In genomic region chr15:89239751-89240392, GRCm38 (mm10) we compare ENCODE assay signal across 13 mouse cellular contexts. TPM values are rescaled to one million over a fixed set of nuclear protein-coding genes. Genes with fewer than 3 reads are reported as not detected.
A peak's percentile ranks its signal among the peaks of the same experiment; 100 is the strongest.
DNase-seq lines count a peak whose midpoint lies in the region; ATAC-seq and TF ChIP-seq lines count a peak whose summit lies in the region.
"Had no signal": no experiment of that assay in that cellular context is flagged by ENCODE, and none has a peak within 500 bp of the region (broad histone marks: within the 10 kb centered on the region; RNA-seq: fewer than 3 reads in every experiment).

No protein-coding gene starts in this region.

- H3K4me3 ChIP-seq in gastrocnemius, adult 2 months, result no peak overlapping the region
- no peak overlapping the region for H3K4me3 ChIP-seq in lung, embryonic 14.5 days (ENCODE audit: low read depth, low read length)
- H3K4me3 ChIP-seq in heart, embryonic 14.5 days (ENCODE audit: control insufficient read depth in 1 of 2, insufficient read depth in 1 of 2, low read depth in 1 of 2, low read length in 2 of 2), result no peak overlapping the region
- H3K4me3 ChIP-seq in macrophage (ENCODE audit: inconsistent target), result no peak overlapping the region
- H3K4me3 ChIP-seq: embryonic facial prominence, embryonic 13.5 days; hindbrain, embryonic 13.5 days; midbrain, embryonic 15.5 days had no signal

- H3K9me3 ChIP-seq in lung, embryonic 14.5 days (ENCODE audit: low read depth, low read length), result no peaks in the 10 kb centered on the region
- no peaks in the 10 kb centered on the region for H3K9me3 ChIP-seq in heart, embryonic 14.5 days (ENCODE audit: control insufficient read depth, low read length)
- H3K9me3 ChIP-seq: embryonic facial prominence, embryonic 13.5 days; hindbrain, embryonic 13.5 days; midbrain, embryonic 15.5 days had no signal

- intact Hi-C loops in gastrocnemius, adult 2 months (cut with DNase I), result no loop called here

- H3K79me2 ChIP-seq in macrophage (ENCODE audit: inconsistent target), result no peaks in the 10 kb centered on the region

- no peak overlapping the region for H3K4me2 ChIP-seq in lung, embryonic 14.5 days
- H3K4me2 ChIP-seq in heart, embryonic 14.5 days (ENCODE audit: low read length), result no peak overlapping the region
- H3K4me2 ChIP-seq: embryonic facial prominence, embryonic 13.5 days; hindbrain, embryonic 13.5 days; midbrain, embryonic 15.5 days had no signal

- no peak for ATAC-seq in lung, embryonic 14.5 days (ENCODE audit: insufficient read depth)
- ATAC-seq in heart, embryonic 14.5 days (ENCODE audit: insufficient number of reproducible peaks, insufficient read depth, low FRiP score, low read depth), result no peak
- ATAC-seq in monocyte, adult 5-6 weeks (replicated peaks; ENCODE audit: insufficient number of reproducible peaks, low FRiP score, low TSS enrichment, poor library complexity, severe bottlenecking), result no peak
- ATAC-seq: midbrain, embryonic 15.5 days had no signal

- no peak overlapping the region for H3K9ac ChIP-seq in lung, embryonic 14.5 days
- peak overlapping the region; percentile 25; the same call in 1 of the 2 replicates for H3K9ac ChIP-seq in heart, embryonic 14.5 days (ENCODE audit: low read length)
- H3K9ac ChIP-seq: embryonic facial prominence, embryonic 13.5 days; hindbrain, embryonic 13.5 days; midbrain, embryonic 15.5 days had no signal

- no peaks in the 10 kb centered on the region for H3K4me1 ChIP-seq in lung, embryonic 14.5 days (ENCODE audit: insufficient read depth)
- peaks cover 4 to 5% of the 10 kb centered on the region in 2 experiments; a peak in 2 of 4 replicates for H3K4me1 ChIP-seq in heart, embryonic 14.5 days (ENCODE audit: control insufficient read depth in 2 of 2, insufficient read depth in 2 of 2, low read length in 2 of 2)
- H3K4me1 ChIP-seq: embryonic facial prominence, embryonic 13.5 days; midbrain, embryonic 15.5 days had no signal

- peaks cover 17% of the 10 kb centered on the region for H3K36me3 ChIP-seq in lung, embryonic 14.5 days (ENCODE audit: insufficient read depth)
- peaks cover 25% of the 10 kb centered on the region for H3K36me3 ChIP-seq in heart, embryonic 14.5 days (ENCODE audit: control insufficient read depth, insufficient read depth, low read length)
- H3K36me3 ChIP-seq in macrophage (ENCODE audit: inconsistent target), result peaks cover 5% of the 10 kb centered on the region; the same call in 1 of the 2 replicates

- TF ChIP-seq CTCF in gastrocnemius, adult 2 months (IDR thresholded peaks at IDR 0.05), result no peak
- TF ChIP-seq CTCF in lung, embryonic 14.5 days (IDR thresholded peaks at IDR 0.05; ENCODE audit: low read depth), result no peak

- peak overlapping the region; percentile 28; the same call in 1 of the 2 replicates for H3K27ac ChIP-seq in gastrocnemius, adult 2 months
- peak overlapping the region; percentile 20; the same call in 1 of the 2 replicates for H3K27ac ChIP-seq in lung, embryonic 14.5 days (ENCODE audit: low read depth)
- H3K27ac ChIP-seq in heart, embryonic 14.5 days (replicated peaks in 1 of 2; ENCODE audit: control insufficient read depth in 1 of 2, insufficient read depth in 1 of 2, low read depth in 2 of 2, low read length in 2 of 2), result peak overlapping the region; percentile 65 to 80
- H3K27ac ChIP-seq in macrophage, result peak overlapping the region; percentile 71
- H3K27ac ChIP-seq: embryonic facial prominence, embryonic 13.5 days; hindbrain, embryonic 13.5 days; midbrain, embryonic 15.5 days had no signal

- no peaks in the 10 kb centered on the region for H3K27me3 ChIP-seq in lung, embryonic 14.5 days (ENCODE audit: insufficient read depth, low read length)
- no peaks in the 10 kb centered on the region for H3K27me3 ChIP-seq in heart, embryonic 14.5 days (ENCODE audit: control insufficient read depth, insufficient read depth, low read length)
- H3K27me3 ChIP-seq: embryonic facial prominence, embryonic 13.5 days; hindbrain, embryonic 13.5 days; midbrain, embryonic 15.5 days had no signal

- WGBS in lung, embryonic 14.5 days, result 52% methylated on average over 3 of the region's 3 CpGs
- 54% methylated on average over 3 of the region's 3 CpGs for WGBS in heart, embryonic 14.5 days
- WGBS in macrophage (ENCODE audit: missing documents), result 0% methylated on average over 3 of the region's 3 CpGs

- DNase-seq in gastrocnemius, adult 2 months, result no peak
- DNase-seq in gastrocnemius, adult 18-20 months (ENCODE audit: low spot score), result no peak
- peak; percentile 2 for DNase-seq in lung, embryonic 14.5 days
- DNase-seq in lung, postnatal 36 days, result no peak
- DNase-seq in frontal cortex, postnatal 10 days (ENCODE audit: low spot score in 2 of 2), result no peak
- DNase-seq: adrenal gland, adult 2 months; lung, adult 18-20 months had no signal

RNA-seq across cellular contexts. Expression of gene Ppp6r2, which starts 28.5 kb away (rescaled TPM):
- total RNA-seq in gastrocnemius, adult 2 months (2021), result 10 to 100 TPM; 90.7 to 94.1 TPM
- 10 to 100 TPM; 90.7 to 93.0 TPM for total RNA-seq in gastrocnemius, adult 18-20 months (2021)
- 25.6 and 27.8 TPM in 2 replicates for polyA plus RNA-seq in lung, embryonic 14.5 days (2014; fragmentation: Nextera tagmentation; extraction: Ambion mirVana)
- 21.9 and 22.9 TPM in 2 replicates for polyA plus RNA-seq in heart, embryonic 14.5 days (2014; fragmentation: Nextera tagmentation; extraction: Ambion mirVana)
- total RNA-seq in macrophage (2018; cell fraction: chromatin; rRNA removed), result 100 to 1,000 TPM in 9 of 26 experiments, 10 to 100 TPM in 15, 1 to 10 TPM in 2; 8.9 to 124 (median 81.9) TPM
- 10 to 100 TPM; 16.3 to 43.0 (median 25.8) TPM for total RNA-seq in macrophage (2018; cell fraction: cytosol; rRNA removed)
- total RNA-seq in macrophage (2018; cell fraction: nucleus; rRNA removed), result 10 to 100 TPM in 24 of 26 experiments, 1 to 10 TPM in 2; 8.8 to 85.5 (median 51.4) TPM
- 15.7 to 23.8 TPM (median 17.1 TPM) in 3 replicates for polyA plus RNA-seq in macrophage (2018)
- 16.8 to 32.5 TPM (median 19.4 TPM) in 3 replicates for total RNA-seq in monocyte, adult 5-6 weeks (2017)

RNA-seq across cellular contexts. Expression of gene Dennd6b, which starts 43.6 kb away (rescaled TPM):
- total RNA-seq in gastrocnemius, adult 2 months (2021), result 10 to 100 TPM in 1 of 2 experiments, 1 to 10 TPM in 1; 8.9 to 10.9 TPM
- 1 to 10 TPM; 8.8 to 9.6 TPM for total RNA-seq in gastrocnemius, adult 18-20 months (2021)
- polyA plus RNA-seq in lung, embryonic 14.5 days (2014; fragmentation: Nextera tagmentation; extraction: Ambion mirVana), result 9.2 and 11.0 TPM in 2 replicates
- 14.8 and 16.6 TPM in 2 replicates for polyA plus RNA-seq in heart, embryonic 14.5 days (2014; fragmentation: Nextera tagmentation; extraction: Ambion mirVana)
- 10 to 100 TPM; 13.0 to 92.2 (median 42.9) TPM for total RNA-seq in macrophage (2018; cell fraction: chromatin; rRNA removed)
- total RNA-seq in macrophage (2018; cell fraction: cytosol; rRNA removed), result 1 to 10 TPM in 15 of 26 experiments, under 1 TPM in 11; 0.47 to 5.8 (median 1.3) TPM
- 10 to 100 TPM in 25 of 26 experiments, 1 to 10 TPM in 1; 7.9 to 62.1 (median 21.2) TPM for total RNA-seq in macrophage (2018; cell fraction: nucleus; rRNA removed)
- polyA plus RNA-seq in macrophage (2018), result 0.80 to 2.0 TPM (median 1.1 TPM) in 3 replicates
- total RNA-seq in monocyte, adult 5-6 weeks (2017), result 2.1 to 3.1 TPM (median 2.7 TPM) in 3 replicates

RNA-seq across cellular contexts. Expression of gene Plxnb2, which starts 59.3 kb away (rescaled TPM):
- 1 to 10 TPM; 8.3 to 8.7 TPM for total RNA-seq in gastrocnemius, adult 2 months (2021)
- total RNA-seq in gastrocnemius, adult 18-20 months (2021), result 1 to 10 TPM; 4.0 to 8.2 TPM
- 149 and 156 TPM in 2 replicates for polyA plus RNA-seq in lung, embryonic 14.5 days (2014; fragmentation: Nextera tagmentation; extraction: Ambion mirVana)
- polyA plus RNA-seq in heart, embryonic 14.5 days (2014; fragmentation: Nextera tagmentation; extraction: Ambion mirVana), result 87.4 and 99.3 TPM in 2 replicates
- 100 to 1,000 TPM in 21 of 26 experiments, 10 to 100 TPM in 5; 56.4 to 466 (median 272) TPM for total RNA-seq in macrophage (2018; cell fraction: chromatin; rRNA removed)
- total RNA-seq in macrophage (2018; cell fraction: cytosol; rRNA removed), result 100 to 1,000 TPM; 231 to 545 (median 345) TPM
- total RNA-seq in macrophage (2018; cell fraction: nucleus; rRNA removed), result 100 to 1,000 TPM; 287 to 804 (median 490) TPM
- 226 to 333 TPM (median 246 TPM) in 3 replicates for polyA plus RNA-seq in macrophage (2018)
- total RNA-seq in monocyte, adult 5-6 weeks (2017), result 145 to 153 TPM (median 153 TPM) in 3 replicates

Comparison
In these comparisons a context has a peak if more than half of its experiments do, and no peak if none do; other contexts are left out.
1. H3K27ac ChIP-seq: peak in every context shown above with its lines; median percentile 72 in heart, embryonic 14.5 days; 71 in macrophage; 28 in gastrocnemius, adult 2 months; 20 in lung, embryonic 14.5 days.
2. RNA of gene Plxnb2, which starts 59.3 kb away (total RNA-seq): 145 to 153 TPM in monocyte, adult 5-6 weeks; 8.3 to 8.7 TPM in gastrocnemius, adult 2 months and 4.0 to 8.2 TPM in gastrocnemius, adult 18-20 months; every median in the first group is over 10 times any median in the second.